Mouse (Mus musculus) left cerebral cortex, adult 8-10 months (tissue): Measurements from ENCODE around the gene Olfr1245. TPM values are rescaled to one million over a fixed set of nuclear protein-coding genes. Genes with fewer than 3 reads are reported as not detected.
"Not testable (repeated sequence)": the region's sequence is repeated elsewhere in the genome, so short reads cannot be mapped to it uniquely, and the experiment has no call there.

Source experiments
- DNase-seq, 2 experiments: peaks; one replicate each; pipeline ENCODE4 v3.0.0; 2022; ENCODE audit warnings: low spot score in 2 of 2
- total RNA-seq, 4 experiments: library from RNA; stranded (reverse); gene quantifications; 2 replicates each; pipeline ENCODE4 v1.2.4; 2022

The Olfr1245 gene
- total RNA-seq, result not detected

DNA sequence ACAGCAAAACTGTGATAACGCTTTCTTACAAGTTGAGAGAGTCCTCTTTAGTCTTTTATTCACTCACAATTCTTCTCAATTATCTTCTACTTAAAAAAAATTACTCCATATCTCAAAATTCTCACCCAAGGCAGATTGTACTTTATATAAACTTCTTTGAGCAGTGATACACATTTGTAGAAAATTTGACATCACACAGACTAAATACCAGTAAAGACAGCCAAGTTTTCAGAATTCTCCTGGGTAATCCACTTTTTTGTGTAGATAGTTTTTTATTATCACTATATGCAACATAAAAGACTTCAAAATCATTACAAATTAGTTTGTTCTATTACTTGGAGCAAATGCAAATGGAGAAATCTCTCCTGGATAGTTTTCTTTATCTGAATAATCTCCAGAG lies at the start of gene Olfr1245:
Gene Olfr1245, minus strand, starts transcription at position 101 of the 400 bp plus-strand sequence.
- DNase-seq, result no peak

- DNase-seq, result not testable (repeated sequence)
Measured at GRCm38 (mm10) chr2:89618145-89618544, 39.9 kb upstream of the Olfr1245 start, which contains the start of gene Olfr1248. Olfr1248 (minus strand) TSS chr2:89618245.

GRCm38 (mm10) chr2:89614030-89614429 lies 35.8 kb upstream of the Olfr1245 start, which contains the start of gene Olfr1247:
Olfr1247 (minus strand) TSS chr2:89614130.
- no peak for DNase-seq

GRCm38 (mm10) chr2:89593057-89593456 lies 14.8 kb upstream of the Olfr1245 start, which contains the start of gene Olfr1246:
Olfr1246 (minus strand) TSS chr2:89593157.
- DNase-seq, result no peak

DNA sequence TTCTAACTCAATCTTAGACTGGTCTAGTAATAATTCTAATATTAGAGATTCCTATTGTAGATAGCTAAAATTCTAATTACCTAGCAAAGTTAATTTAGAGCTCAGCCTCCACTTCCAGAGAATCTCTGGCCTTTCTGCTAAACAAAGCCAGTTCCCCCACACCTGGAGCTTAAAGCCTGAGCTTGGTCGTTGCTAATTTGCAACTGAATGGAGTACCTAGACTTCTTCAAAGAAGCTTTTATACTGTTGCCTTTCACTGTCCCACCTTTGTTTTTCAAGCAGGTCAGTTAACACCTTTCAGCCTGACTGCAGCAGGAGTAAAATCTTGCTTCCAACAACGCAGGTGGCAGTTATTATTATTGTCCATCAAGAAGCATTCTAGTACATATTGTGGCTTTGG lies 15.5 kb downstream of the Olfr1245 start:
- DNase-seq, result not testable (repeated sequence)

DNA sequence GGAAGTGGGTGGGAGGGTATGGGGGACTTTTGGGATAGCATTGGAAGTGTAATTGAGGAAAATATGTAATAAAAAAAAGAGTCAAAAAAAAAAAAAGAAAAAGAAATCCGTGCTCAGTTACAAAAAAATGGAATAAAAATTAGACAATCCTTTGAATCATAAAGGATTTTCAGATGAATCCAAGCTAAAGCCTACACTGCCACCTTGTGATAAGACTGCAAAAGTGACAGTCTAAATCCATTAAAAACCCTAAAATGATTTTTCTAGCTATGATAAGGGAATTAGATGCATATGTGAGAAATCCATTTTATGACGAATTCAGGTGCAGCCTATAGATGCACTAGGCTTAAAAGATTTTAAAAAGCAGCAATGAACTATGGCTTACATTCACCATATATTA lies 33.7 kb downstream of the Olfr1245 start:
- no peak for DNase-seq

GRCm38 (mm10) chr2:89539923-89540322 lies 38.3 kb downstream of the Olfr1245 start:
- peak in 1 of 2 experiments; percentile 52 for DNase-seq

DNA sequence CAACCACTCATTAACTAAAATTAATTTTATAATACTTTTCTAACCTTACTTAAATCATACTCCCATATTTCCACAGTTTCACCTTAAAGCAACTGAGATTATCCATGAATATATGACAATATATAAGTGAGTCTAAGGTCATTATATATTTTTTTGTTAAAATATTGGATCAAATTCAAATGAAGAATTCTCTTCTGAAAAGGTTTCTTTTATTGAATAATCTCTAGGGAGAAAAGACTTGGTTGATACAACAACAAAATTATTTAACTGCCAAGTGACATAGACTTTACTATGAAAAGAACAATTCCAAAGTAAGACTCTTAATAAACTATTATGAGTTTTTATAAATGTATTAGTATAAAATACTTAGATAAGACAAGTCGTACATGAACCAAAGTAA lies 46.9 kb downstream of the Olfr1245 start, which contains the start of gene Olfr1243:
Gene Olfr1243, minus strand, starts transcription at position 101 of the 400 bp plus-strand sequence.
- DNase-seq, result no peak

Other genes with a start within 250 kb of the Olfr1245 start
- gene Olfr1232, start 248.8 kb downstream of the Olfr1245 start, total RNA-seq, result not detected
- not detected for gene Olfr1233, start 236.0 kb downstream of the Olfr1245 start, total RNA-seq
- not detected for gene Olfr1234, start 213.6 kb downstream of the Olfr1245 start, total RNA-seq
- not detected for gene Olfr1238, start 168.8 kb downstream of the Olfr1245 start, total RNA-seq
- gene Olfr1239, start 158.0 kb downstream of the Olfr1245 start, total RNA-seq, result not detected
- gene Olfr1240, start 135.4 kb downstream of the Olfr1245 start, total RNA-seq, result not detected
- not detected for gene Olfr1241, start 91.3 kb downstream of the Olfr1245 start, total RNA-seq
- gene Olfr1242, start 80.1 kb downstream of the Olfr1245 start, total RNA-seq, result not detected
- gene Olfr1243, start 47.0 kb downstream of the Olfr1245 start, total RNA-seq, result not detected
- not detected for gene Olfr1246, start 14.7 kb upstream of the Olfr1245 start, total RNA-seq
- under 1 TPM; 0.07 to 0.23 (median 0.11) TPM for gene Olfr1247, start 35.7 kb upstream of the Olfr1245 start, total RNA-seq
- not detected for gene Olfr1248, start 39.8 kb upstream of the Olfr1245 start, total RNA-seq
- gene Olfr1249, start 56.5 kb upstream of the Olfr1245 start, total RNA-seq, result not detected
- gene Olfr1250, start 83.0 kb upstream of the Olfr1245 start, total RNA-seq, result under 1 TPM in 1 of 4 experiments, not detected in 3; 0.11 TPM
- not detected for gene Olfr1251, start 93.5 kb upstream of the Olfr1245 start, total RNA-seq
- gene Olfr1252, start 146.6 kb upstream of the Olfr1245 start, total RNA-seq, result not detected
- gene Olfr1253, start 178.6 kb upstream of the Olfr1245 start, total RNA-seq, result not detected
- not detected for gene Olfr1254, start 215.2 kb upstream of the Olfr1245 start, total RNA-seq
- gene Olfr1255, start 233.6 kb upstream of the Olfr1245 start, total RNA-seq, result not detected